Mouse (Mus musculus): ENCODE results near the gene Clec12b. TPM values are rescaled to one million over a fixed set of nuclear protein-coding genes. Genes with fewer than 3 reads are reported as not detected.

Gene Clec12b
- polyA plus RNA-seq, 2 experiments, result 0.03 TPM; not detected in 1

DNA sequence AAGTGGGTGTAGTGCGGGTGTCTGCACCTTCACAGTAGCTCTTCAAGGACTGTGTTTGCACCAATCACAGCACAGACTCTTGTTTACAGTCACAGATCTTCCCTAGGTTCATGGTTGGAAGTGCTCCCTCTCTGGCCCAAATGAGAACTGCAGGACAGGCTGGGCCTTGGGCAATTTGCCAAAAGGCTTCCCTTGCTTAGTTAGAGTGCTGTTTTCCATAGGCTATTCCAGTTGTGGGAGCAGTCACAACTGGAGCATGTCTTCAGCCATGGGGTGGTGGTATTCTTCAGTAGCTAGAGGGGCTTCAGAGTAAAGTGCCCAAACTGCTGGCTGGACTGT lies 38.0 kb upstream of the Clec12b start:
- ATAC-seq (ENCODE audit: insufficient read depth) (peak; percentile 78), DNase-seq (ENCODE audit: low read depth in 3 of 3, low spot score in 3 of 3) (peak; percentile 15 to 48 (median 31))
- no peak for TF ChIP-seq EP300 (IDR thresholded peaks at IDR 0.05; ENCODE audit: low read depth)
- TF ChIP-seq CTCF (IDR thresholded peaks at IDR 0.05; ENCODE audit: low read depth), result peak; percentile 89
- no peaks in the 10 kb centered on the region for H3K9me3 ChIP-seq (ENCODE audit: control insufficient read depth, low read length)
- H3K27ac ChIP-seq, result no peak overlapping the region
- no peak overlapping the region for H3K9ac ChIP-seq (replicated peaks)
- no peak overlapping the region for H3K4me3 ChIP-seq (ENCODE audit: insufficient read depth in 1 of 2, low read depth in 2 of 2, low read length in 2 of 2)
- no peak overlapping the region for H3K4me2 ChIP-seq (ENCODE audit: low read depth)
- H3K4me1 ChIP-seq (replicated peaks; ENCODE audit: control insufficient read depth in 2 of 2, insufficient read depth in 2 of 2, low read length in 1 of 2), result peaks cover 0 to 11% of the 10 kb centered on the region in 2 experiments; a peak in 3 of 4 replicates
- WGBS (ENCODE audit: insufficient replicate concordance), result 4% methylated on average over 1 of the region's 1 CpGs
- no peaks in the 10 kb centered on the region for H3K36me3 ChIP-seq (replicated peaks; ENCODE audit: control insufficient read depth, insufficient read depth, low read depth)
- no peaks in the 10 kb centered on the region for H3K27me3 ChIP-seq (ENCODE audit: control insufficient read depth, insufficient read depth, low read length)

- WGBS (ENCODE audit: insufficient replicate concordance), result 63% methylated on average over 4 of the region's 4 CpGs
- Histone ChIP-seq H3K27me3 (ENCODE audit: control insufficient read depth, insufficient read depth, low read length) (no peaks in the 10 kb centered on the region), H3K4me1 (replicated peaks; ENCODE audit: control insufficient read depth in 2 of 2, insufficient read depth in 2 of 2, low read length in 1 of 2) (peaks cover 0 to 11% of the 10 kb centered on the region in 2 experiments; a peak in 3 of 4 replicates), H3K4me3 (ENCODE audit: insufficient read depth in 1 of 2, low read depth in 2 of 2, low read length in 2 of 2) (no peak overlapping the region), H3K9ac (replicated peaks) (no peak overlapping the region), H3K9me3 (ENCODE audit: control insufficient read depth, low read length) (no peaks in the 10 kb centered on the region), H3K4me2 (ENCODE audit: low read depth) (no peak overlapping the region), H3K27ac (no peak overlapping the region), H3K36me3 (replicated peaks; ENCODE audit: control insufficient read depth, insufficient read depth, low read depth) (no peaks in the 10 kb centered on the region)
- DNase-seq (ENCODE audit: low read depth in 3 of 3, low spot score in 3 of 3), result no peak
- TF ChIP-seq CTCF (IDR thresholded peaks at IDR 0.05; ENCODE audit: low read depth) (no peak), EP300 (IDR thresholded peaks at IDR 0.05; ENCODE audit: low read depth) (no peak)
- ATAC-seq (ENCODE audit: insufficient read depth), result no peak
These were observed 37.5 kb upstream of the Clec12b start for GRCm38 (mm10) chr6:129423040-129423733.

DNA sequence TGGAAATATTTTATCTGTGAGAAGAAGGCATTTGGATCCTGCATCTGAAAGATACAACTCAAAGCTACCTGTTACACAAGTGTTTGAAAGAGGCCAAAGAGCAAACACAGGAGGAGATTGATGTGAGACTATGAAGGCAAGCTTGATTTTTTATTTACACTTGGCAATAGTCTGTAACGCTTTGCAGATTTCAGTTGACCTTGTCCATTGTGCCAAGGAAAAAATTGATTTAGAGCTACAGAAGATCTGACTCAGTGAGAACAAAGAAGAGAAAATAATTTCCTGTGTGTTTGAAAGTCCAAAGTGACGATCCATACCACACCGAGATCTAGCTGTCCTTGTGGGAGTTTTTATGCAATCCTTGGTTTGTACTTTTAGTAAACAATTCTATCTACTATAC lies 36.6 kb upstream of the Clec12b start:
- no peak for ATAC-seq (ENCODE audit: insufficient read depth)
- no peak for DNase-seq (ENCODE audit: low read depth in 3 of 3, low spot score in 3 of 3)

DNA sequence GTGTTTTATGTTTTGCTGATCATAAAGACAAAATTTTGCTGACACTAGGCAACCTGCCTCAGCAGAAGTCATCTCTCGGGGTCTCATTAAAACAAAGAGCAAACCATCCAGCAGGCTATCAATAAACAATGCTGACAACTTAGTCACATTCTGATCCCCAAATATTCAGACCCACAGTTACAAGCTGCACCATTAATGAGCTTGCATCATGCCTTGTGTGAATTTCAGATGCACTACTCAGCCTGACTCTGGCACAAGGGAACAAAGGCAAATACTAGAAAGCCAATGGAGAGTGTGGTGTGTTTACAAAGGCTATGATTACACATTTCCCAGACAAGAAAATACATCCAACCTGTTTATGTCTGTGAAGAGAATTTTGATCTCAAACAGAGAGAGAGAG lies 28.5 kb upstream of the Clec12b start:
- 57% methylated on average over 1 of the region's 1 CpGs for WGBS (ENCODE audit: insufficient replicate concordance)
- H3K4me1 ChIP-seq (replicated peaks; ENCODE audit: control insufficient read depth in 2 of 2, insufficient read depth in 2 of 2, low read length in 1 of 2), result no peaks in the 10 kb centered on the region

More for the DNA sequence above, 36.6 kb upstream of the Clec12b start:
- Histone ChIP-seq H3K27me3 (ENCODE audit: control insufficient read depth, insufficient read depth, low read length) (no peaks in the 10 kb centered on the region), H3K9me3 (ENCODE audit: control insufficient read depth, low read length) (no peaks in the 10 kb centered on the region), H3K27ac (no peak overlapping the region), H3K36me3 (replicated peaks; ENCODE audit: control insufficient read depth, insufficient read depth, low read depth) (no peaks in the 10 kb centered on the region), H3K4me2 (ENCODE audit: low read depth) (no peak overlapping the region), H3K4me1 (replicated peaks; ENCODE audit: control insufficient read depth in 2 of 2, insufficient read depth in 2 of 2, low read length in 1 of 2) (peaks cover 0 to 11% of the 10 kb centered on the region in 2 experiments; a peak in 3 of 4 replicates), H3K4me3 (ENCODE audit: insufficient read depth in 1 of 2, low read depth in 2 of 2, low read length in 2 of 2) (no peak overlapping the region), H3K9ac (replicated peaks) (no peak overlapping the region)
- TF ChIP-seq EP300 (IDR thresholded peaks at IDR 0.05; ENCODE audit: low read depth) (no peak), CTCF (IDR thresholded peaks at IDR 0.05; ENCODE audit: low read depth) (no peak)
- 66% methylated on average over 3 of the region's 3 CpGs for WGBS (ENCODE audit: insufficient replicate concordance)

DNA sequence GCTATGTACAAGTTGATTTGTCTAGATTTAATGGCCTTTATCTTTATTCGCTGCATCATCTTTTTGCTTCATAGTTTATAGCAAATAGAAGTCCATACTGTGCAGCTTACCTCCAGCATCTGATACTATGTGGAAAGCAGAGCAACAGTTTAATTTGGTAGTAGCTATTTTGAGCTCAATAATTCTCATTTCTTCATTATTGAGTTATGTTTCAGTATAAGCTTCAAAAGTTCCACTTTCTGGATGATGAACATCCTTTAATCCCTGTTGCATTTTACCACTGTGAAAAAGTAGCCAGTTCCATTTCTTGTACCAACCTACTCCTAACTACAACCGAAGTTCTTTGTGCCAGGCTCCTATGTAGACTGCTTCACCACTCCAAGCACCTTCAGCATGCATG lies 22.9 kb upstream of the Clec12b start, which contains the start of gene Clec9a:
TSS of gene Clec9a (plus strand) at position 301 of the 400 bp plus-strand sequence.
- DNase-seq (ENCODE audit: low read depth in 3 of 3, low spot score in 3 of 3) (no peak), ATAC-seq (ENCODE audit: insufficient read depth) (no peak)
- no peaks in the 10 kb centered on the region for H3K9me3 ChIP-seq (ENCODE audit: control insufficient read depth, low read length)
- H3K27ac ChIP-seq, result no peak within 1 kb of the TSS
- WGBS (ENCODE audit: insufficient replicate concordance), result 52% methylated on average over 2 of the region's 2 CpGs
- no peaks in the 10 kb centered on the region for H3K36me3 ChIP-seq (replicated peaks; ENCODE audit: control insufficient read depth, insufficient read depth, low read depth)
- no peak within 1 kb of the TSS for H3K4me2 ChIP-seq (ENCODE audit: low read depth)
- no peak within 1 kb of the TSS for H3K4me3 ChIP-seq (ENCODE audit: insufficient read depth in 1 of 2, low read depth in 2 of 2, low read length in 2 of 2)
- H3K4me1 ChIP-seq (replicated peaks; ENCODE audit: control insufficient read depth in 2 of 2, insufficient read depth in 2 of 2, low read length in 1 of 2), result no peaks in the 10 kb centered on the region; a peak in 1 of 4 replicates
- TF ChIP-seq EP300 (IDR thresholded peaks at IDR 0.05; ENCODE audit: low read depth) (no peak), CTCF (IDR thresholded peaks at IDR 0.05; ENCODE audit: low read depth) (no peak)
- H3K27me3 ChIP-seq (ENCODE audit: control insufficient read depth, insufficient read depth, low read length), result no peaks in the 10 kb centered on the region
- H3K9ac ChIP-seq (replicated peaks), result no peak within 1 kb of the TSS

More for the DNA sequence above, 28.5 kb upstream of the Clec12b start:
- Histone ChIP-seq H3K36me3 (replicated peaks; ENCODE audit: control insufficient read depth, insufficient read depth, low read depth) (no peaks in the 10 kb centered on the region), H3K4me2 (ENCODE audit: low read depth) (no peak overlapping the region), H3K4me3 (ENCODE audit: insufficient read depth in 1 of 2, low read depth in 2 of 2, low read length in 2 of 2) (no peak overlapping the region), H3K27me3 (ENCODE audit: control insufficient read depth, insufficient read depth, low read length) (no peaks in the 10 kb centered on the region), H3K27ac (no peak overlapping the region), H3K9me3 (ENCODE audit: control insufficient read depth, low read length) (no peaks in the 10 kb centered on the region), H3K9ac (replicated peaks) (no peak overlapping the region)
- DNase-seq (ENCODE audit: low read depth in 3 of 3, low spot score in 3 of 3) (no peak), ATAC-seq (ENCODE audit: insufficient read depth) (no peak)
- TF ChIP-seq EP300 (IDR thresholded peaks at IDR 0.05; ENCODE audit: low read depth), result no peak
- no peak for TF ChIP-seq CTCF (IDR thresholded peaks at IDR 0.05; ENCODE audit: low read depth)

Measured in liver, embryonic 14.5 days (tissue).